Mouse (Mus musculus): ENCODE results near the gene Gal. TPM values are rescaled to one million over a fixed set of nuclear protein-coding genes. Genes with fewer than 3 reads are reported as not detected.

The Gal gene
- total RNA-seq, 2 experiments from 2014 or later: 0.70 to 1.1 TPM

DNA sequence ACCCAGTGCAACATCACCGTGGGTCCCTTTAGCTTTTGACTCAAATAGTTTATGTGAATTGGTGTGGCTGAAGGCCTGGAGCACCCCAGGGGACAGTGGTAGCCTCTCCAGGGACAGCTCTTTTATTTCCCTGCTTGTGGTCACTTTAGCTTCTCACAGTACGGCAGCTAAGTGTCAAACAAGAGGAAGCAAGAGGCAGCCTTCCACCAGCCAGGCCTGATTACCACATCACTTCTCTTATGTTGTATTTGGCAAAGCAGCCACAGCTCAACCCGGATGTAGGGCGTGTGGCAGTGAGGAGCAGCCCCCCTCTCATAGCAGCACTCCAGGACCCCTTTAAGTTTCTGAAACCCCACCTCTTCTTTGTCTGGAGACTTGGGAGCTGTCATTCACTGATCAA lies 8.6 kb upstream of the Gal start:
- peak; percentile 99 for ATAC-seq (ENCODE audit: poor library complexity, severe bottlenecking)

- ATAC-seq (ENCODE audit: poor library complexity, severe bottlenecking): no peak
These were observed 8.1 kb upstream of the Gal start for GRCm38 (mm10) chr19:3422488-3422887.

GRCm38 (mm10) chr19:3419251-3419650 lies 4.9 kb upstream of the Gal start:
- no peak for ATAC-seq (ENCODE audit: poor library complexity, severe bottlenecking)

DNA sequence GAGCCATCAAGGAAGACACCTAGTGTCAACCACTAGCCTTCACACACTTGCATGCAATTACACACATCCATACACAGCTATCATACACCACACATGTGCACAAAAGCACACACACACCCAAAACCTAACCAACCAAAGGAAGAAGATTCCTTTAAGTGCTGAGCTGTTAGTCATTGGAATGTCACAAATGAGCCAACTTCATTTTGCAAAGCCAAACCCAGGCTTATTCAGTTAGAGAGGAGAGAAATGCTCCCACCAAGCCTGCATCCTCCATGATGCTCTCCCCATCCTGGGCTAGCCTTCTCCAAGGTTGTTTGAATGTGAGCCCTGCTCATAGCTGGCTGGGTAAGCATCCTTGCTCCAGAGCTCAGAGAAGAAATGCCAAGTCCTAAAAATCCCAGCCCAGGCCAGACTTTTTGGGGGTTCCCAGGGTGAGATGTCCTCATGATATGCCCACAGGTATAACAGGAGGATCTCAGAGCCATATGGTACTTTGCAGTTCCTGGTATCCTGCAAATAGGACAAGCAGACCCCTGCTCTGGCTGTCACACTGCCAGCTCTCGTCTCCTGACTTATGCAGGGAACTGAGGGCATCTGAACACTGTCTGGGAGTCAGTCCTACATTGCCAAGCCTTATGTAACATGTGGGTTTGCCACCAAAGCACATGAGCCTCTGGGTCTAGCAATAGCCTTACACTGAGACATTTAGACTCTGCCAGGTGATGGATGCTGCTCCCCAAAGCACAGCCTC lies 8.6 kb downstream of the Gal start:
- ATAC-seq (ENCODE audit: poor library complexity, severe bottlenecking): no peak

DNA sequence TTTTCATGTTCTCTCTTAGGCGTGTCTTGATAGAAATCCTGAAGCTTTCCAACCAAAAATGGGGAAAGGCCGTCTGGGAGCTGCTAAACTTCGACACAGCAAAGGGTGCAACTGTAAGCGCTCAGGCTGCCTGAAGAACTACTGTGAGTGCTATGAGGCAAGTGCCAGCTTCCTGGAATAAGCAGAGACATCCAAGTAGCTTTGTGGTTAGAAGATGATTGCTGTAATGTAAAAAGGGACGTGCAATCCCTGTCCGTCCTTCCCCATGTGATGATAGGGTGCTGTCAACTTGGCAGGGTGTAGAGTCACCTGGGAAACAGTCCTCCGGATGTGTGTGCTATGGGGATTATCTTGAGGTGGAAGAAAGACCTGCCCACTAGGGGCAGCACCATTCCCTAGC lies 10.3 kb downstream of the Gal start:
- peak; percentile 66 for ATAC-seq (ENCODE audit: poor library complexity, severe bottlenecking)

- no peak for ATAC-seq (ENCODE audit: poor library complexity, severe bottlenecking)
These were observed 12.0 kb downstream of the Gal start for GRCm38 (mm10) chr19:3402390-3402789.

DNA sequence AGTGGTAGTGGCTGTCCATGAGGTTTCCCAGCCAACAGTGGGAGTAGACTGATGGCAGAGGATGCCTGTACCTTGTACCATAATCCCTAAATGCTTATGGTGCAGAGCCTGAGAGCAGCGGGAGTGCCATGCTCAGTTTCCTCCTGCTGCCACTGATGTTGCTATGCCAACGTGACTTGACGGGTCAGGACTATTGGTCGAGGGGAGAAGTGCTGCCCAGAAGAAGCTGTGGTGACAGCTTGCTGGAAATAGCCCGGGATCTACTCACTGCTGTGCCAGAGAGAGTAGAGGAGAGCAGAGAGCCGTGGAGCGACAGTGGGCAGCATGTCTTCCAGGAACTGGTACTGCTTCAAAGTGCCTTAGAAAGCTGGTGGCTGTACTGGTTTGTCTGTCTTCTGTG lies 12.4 kb downstream of the Gal start:
- 0 out of 2 replicates have a peak, but pooled peaks have one; percentile 27 for ATAC-seq (ENCODE audit: poor library complexity, severe bottlenecking)

GRCm38 (mm10) chr19:3401504-3401903 lies 12.8 kb downstream of the Gal start:
- ATAC-seq (ENCODE audit: poor library complexity, severe bottlenecking): peak; percentile 75

DNA sequence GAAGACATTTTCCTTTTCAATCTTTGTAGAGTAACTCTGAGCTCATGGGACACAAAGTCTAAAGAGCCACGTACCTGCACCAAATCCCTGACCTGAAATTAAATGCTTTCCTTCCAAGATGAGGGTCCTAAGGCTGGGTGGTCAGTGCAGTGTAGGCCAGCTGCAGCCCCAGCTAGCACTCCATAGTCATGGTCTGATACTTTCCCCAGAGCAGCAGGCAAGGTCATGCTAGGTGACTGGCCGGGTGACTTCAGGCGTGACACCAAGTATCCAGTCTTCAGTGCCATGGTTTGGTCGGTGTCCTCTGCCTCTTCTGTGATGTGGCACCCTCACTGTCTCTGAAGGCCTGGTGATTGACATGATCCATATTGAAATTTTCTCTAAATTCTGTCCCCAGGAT lies 14.3 kb downstream of the Gal start:
- no peak for ATAC-seq (ENCODE audit: poor library complexity, severe bottlenecking)

- no peak for ATAC-seq (ENCODE audit: poor library complexity, severe bottlenecking)
These were observed 20.1 kb downstream of the Gal start for GRCm38 (mm10) chr19:3394216-3394615.

DNA sequence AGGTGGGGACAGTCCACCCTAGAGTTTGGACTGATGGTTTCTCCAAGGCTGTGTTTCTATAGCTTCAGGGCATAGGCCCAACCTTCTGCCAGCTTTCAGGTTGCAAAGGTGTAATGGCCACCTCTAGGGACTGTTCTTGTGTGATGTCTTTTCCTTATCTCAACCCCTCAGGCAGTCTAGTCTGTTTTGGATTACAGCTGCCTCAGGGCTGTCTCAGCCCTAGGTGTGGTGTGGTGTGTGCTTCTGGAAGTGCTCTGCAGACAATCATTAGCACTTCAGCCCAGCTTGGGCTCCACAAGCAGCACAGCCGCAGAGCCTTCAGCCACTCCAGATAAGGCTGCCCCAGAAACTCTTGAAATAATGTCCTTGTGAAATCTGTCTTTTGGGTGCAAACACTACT lies 22.0 kb downstream of the Gal start:
- no peak for ATAC-seq (ENCODE audit: poor library complexity, severe bottlenecking)

DNA sequence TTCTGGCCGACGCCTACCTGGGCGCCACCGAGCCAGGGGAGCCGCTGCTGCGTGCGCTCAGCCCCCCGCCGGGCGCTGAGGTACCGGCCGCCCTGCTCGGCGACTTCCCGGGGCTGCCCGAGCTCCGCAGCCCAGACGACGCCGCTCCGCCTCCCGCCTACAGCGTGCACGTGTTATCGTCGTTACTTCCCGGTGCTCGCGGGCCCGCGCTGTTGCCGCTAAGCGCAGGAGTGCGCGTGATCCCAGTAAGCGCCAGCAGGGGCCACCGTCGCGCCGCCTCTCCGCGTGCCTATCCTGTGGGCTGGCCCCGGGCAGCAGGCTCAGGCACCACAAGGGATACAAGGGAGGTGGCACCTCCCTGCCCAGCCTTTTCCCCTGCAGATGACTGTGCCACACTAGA lies 25.3 kb downstream of the Gal start:
- ATAC-seq (ENCODE audit: poor library complexity, severe bottlenecking): peak; percentile 92

GRCm38 (mm10) chr19:3388629-3389057 lies 25.7 kb downstream of the Gal start, which contains the start of gene Tesmin:
TSS of gene Tesmin (plus strand) at chr19:3388857.
- peak; percentile 87 for ATAC-seq (ENCODE audit: poor library complexity, severe bottlenecking)

DNA sequence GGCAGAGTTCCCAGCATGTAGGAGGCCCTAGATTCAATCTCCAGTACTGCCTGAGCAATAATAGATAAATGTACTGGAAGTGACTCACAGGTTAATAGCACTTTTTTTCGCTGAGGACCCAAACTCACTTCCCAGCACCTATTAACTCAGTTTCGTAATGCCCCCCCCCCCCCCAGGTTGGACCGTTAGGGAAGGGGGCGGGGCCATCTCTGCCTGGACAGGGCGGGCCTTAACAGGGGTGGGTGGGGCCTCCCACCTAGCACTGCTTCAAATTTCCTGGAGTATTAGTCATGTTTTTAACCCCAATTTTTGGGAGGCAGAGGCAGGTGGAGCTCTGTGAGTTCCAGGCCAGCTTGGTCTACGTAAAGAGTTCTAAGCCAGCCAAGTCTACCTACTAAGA lies 26.3 kb downstream of the Gal start:
- ATAC-seq (ENCODE audit: poor library complexity, severe bottlenecking): no peak

GRCm38 (mm10) chr19:3378614-3379013 lies 35.7 kb downstream of the Gal start:
- peak; percentile 79 for ATAC-seq (ENCODE audit: poor library complexity, severe bottlenecking)

DNA sequence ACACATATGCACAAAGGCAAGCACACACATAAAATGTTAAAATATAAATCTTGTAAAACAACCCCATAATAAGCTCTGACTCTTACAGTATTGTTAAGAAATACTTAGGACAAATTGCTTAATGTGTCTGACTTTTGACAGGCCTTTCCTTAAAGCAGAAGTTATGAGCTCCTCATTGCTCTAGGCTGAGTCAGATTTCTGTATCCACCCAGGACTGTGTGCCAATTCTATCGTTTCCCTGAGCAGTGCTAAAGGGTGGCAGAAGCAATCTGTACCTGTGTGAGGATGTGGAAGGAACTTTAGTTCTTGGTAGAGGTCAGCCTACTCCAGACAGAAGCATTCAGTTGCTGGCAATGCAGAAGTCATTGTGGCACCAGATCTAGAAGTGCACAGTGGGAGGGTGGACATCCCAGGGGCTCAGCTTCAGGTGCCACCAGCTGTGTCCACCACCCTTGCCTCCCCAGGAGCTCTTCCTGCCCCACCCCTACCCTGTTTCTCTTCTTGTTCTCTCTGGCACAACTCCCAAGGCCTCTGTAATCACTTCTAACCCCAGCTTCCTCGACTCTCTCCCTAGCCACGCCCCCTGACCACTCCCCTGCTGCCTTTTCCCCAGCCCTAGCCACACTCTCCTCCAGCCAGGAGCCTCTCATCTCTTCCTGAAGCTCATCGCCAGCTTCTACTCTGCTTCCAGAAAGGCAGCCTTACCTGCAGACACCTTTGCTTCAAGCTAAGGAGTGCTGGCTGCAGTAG lies 37.2 kb downstream of the Gal start:
- peak; percentile 72 for ATAC-seq (ENCODE audit: poor library complexity, severe bottlenecking)

GRCm38 (mm10) chr19:3375945-3376495 lies 38.3 kb downstream of the Gal start:
- ATAC-seq (ENCODE audit: poor library complexity, severe bottlenecking): no peak

DNA sequence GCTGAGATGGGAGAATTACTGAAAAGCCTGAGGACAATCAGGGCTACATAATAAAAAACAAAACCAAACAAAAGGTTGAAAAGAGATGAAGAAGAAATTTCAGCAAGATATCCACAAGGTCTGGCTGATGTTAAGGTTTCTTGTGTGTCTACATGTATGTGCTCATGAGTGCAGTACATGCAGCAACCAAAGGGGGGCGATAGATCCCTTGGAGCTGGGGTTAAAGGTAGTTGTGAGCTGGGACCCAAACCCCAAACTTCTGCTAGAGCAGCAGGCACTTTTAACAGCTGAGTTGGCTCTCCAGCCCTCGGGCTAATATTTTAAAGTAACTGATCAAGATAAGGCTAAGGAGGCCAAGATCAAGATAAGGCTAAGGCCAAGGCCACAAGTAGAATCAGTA lies 40.3 kb downstream of the Gal start:
- no peak for ATAC-seq (ENCODE audit: poor library complexity, severe bottlenecking)

GRCm38 (mm10) chr19:3373380-3373779 lies 41.0 kb downstream of the Gal start:
- ATAC-seq (ENCODE audit: poor library complexity, severe bottlenecking): no peak

GRCm38 (mm10) chr19:3368276-3368675 lies 46.1 kb downstream of the Gal start:
- ATAC-seq (ENCODE audit: poor library complexity, severe bottlenecking): no peak

DNA sequence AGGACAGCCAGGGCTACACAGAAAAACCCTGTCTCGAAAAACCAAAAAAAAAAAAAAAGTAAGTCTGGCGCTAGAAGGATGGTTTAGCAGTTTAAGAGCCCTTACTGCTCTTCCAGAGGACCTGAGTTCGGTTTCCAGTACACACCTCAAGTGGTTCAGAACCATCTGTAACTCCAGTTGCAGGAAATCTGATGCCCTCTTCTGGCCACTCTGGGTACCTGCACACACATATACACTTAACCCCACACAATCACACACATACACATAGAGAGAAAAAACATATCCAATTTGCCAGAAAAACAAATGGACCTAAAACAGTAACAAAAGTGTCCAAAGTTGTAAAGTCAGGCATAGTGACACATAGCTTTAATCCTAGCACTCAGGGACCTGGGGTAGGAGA lies 49.3 kb downstream of the Gal start:
- ATAC-seq (ENCODE audit: poor library complexity, severe bottlenecking): no peak

DNA sequence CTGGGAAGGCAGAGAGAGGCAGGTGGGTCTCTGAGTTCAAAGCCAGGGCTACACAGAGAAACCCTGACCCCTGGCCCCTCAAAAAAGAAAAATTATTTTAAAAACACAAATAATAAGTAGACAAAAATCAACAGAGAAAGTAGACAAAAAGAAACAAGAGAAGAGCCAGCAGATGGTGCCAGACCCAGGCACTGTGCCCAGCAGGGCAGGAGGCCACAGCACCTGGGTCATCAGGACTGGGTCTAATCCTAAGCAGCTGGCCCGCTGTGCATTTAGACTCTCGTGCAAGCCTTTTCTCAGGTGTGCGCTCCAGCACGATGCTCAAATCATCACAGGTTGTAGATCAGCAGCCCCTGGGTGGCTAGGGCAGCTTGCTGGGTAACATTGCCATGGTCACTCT lies 50.8 kb downstream of the Gal start:
- ATAC-seq (ENCODE audit: poor library complexity, severe bottlenecking): no peak
